Mouse (Mus musculus): ENCODE measurements at regions not wholly inside any gene's neighbourhood (a gene's known extent, or its start where the extent isn't known, plus 50 kb on each side); places are given as distances from the start of the nearest gene placed in this dataset.
A peak's percentile ranks its signal among the peaks of the same experiment; 100 is the strongest.
"Not testable (repeated sequence)": the region's sequence is repeated elsewhere in the genome, so short reads cannot be mapped to it uniquely, and the experiment has no call there.

DNA sequence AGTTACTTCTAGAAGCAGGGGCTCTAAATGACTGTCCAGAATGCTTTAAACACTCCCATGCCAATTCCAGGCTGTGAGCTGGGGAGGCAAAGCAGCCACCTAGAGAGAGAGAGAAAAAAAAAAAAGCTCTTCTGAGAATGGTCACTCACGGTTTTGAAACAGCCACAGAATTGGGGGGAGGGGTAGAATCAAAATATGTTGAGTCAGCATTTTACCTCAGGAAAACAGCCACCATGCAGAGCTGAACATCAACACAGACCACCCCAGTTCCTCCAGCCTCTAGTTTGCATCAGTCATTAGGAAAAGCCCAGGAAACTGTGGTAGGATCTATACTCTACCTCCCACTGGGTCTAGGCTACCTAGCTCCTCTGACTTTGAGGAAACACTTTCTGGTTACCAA lies 124.1 kb upstream of the Gm5150 start:
- DNase-seq (ENCODE audit: low spot score in 2 of 2) = no peak

DNA sequence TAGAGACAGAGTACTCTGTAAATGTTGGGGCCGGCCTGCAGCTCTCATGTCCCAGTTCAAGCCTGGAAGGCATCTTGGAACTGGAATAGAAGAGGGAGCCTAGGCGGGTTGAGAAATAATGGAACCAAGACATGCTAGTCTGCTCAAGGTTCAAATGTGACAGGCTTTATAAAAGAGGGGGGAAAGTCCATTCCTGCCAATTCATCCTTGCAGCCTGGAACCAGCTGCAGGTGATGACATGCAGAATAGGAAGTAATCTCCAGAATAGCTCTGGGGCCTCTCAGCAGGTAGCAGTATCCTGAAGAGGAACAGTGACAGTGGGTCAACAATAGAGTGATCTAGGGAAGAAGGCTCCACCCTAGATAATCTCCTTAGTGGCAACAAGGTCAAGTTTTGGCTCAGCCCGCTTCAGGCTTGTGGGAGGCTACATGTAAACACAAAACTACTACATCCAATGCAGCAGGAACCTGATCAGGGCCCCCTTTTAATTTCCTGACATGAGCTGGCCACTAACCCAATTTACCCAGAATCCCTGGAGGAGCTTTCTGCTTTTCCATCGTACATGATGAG lies 119.2 kb upstream of the Gm5150 start:
- peak in 1 of 2 experiments; percentile 13 for DNase-seq (ENCODE audit: low spot score in 2 of 2)

DNA sequence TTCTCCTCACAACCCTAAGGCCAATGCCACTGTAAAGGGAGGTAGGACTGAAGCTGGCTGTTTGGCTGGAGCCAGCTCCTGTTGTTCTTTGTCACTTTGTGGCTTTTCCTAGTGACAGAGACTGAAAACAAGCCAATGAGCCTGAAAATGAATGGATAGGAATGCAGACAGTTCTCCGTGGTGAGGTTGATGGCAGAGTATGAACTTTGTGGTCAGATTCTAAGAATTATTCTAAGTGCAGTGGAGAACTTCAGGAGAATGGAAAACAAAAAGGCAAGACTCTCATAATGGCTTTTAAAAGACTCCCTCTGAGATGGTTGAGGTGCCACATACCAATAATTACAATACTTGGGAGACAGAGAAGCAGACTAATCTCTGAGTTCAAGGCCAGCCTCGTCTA lies 109.7 kb upstream of the Gm5150 start:
- DNase-seq (ENCODE audit: low spot score in 2 of 2) = peak in 1 of 2 experiments; percentile 2

DNA sequence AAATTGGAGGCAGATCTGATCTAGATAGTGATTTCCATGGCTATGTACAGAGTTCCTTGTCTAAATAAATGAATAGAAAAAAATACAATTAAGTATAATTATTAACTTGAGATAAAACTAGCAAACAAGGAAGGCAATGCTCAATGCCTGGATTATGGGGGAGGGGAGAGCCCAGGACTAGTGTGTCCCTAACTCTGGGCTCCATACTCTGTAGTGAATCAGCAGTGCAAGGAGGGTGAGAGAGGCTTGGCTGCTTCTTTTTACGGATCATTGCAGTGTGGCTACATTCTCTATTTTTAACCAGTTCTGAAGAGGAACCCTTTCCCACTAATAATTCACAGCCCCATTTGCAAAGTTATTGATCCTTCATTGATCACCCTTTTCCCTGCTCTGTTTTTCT lies 101.3 kb upstream of the Gm5150 start:
- DNase-seq (ENCODE audit: low spot score in 2 of 2) = no peak

DNA sequence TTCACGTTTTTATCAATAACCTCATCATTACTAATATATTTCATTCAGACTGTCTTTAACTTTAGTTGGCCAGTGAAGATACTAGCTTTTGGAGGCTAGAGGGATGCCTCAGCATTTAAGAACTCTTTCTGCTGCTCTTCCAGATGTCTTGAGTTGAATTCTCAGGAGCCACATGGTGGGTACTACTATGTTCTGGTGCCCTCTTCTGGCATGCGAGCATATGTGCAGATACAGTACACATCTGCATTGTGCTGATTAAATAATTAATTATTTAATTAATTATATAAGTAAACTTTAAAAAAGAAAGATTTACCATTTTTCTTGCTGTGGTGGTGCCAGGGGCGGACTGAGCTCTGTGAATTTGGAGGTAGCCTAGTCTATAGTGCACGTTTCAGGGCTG lies 98.8 kb upstream of the Gm5150 start:
- DNase-seq (ENCODE audit: low spot score in 2 of 2) = no peak

DNA sequence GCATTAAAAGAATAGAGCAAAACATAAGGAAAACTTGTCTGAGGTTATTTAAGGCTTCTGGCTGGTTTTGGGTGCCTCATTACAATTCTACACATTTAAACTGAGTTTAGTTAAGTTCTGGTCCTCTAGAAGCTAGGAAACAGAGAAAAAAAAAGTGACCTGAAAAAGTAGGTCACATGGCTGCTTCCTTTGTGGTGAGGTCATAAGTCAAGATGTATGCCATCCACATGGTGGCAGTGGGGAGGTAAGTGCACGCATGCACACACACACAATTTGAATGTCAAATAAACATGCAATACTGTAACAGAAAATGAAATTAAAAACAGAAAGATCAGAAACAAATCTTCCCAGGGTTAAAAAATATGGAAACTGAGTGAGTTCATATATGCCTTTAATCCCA lies 96.9 kb upstream of the Gm5150 start:
- no peak for DNase-seq (ENCODE audit: low spot score in 2 of 2)

DNA sequence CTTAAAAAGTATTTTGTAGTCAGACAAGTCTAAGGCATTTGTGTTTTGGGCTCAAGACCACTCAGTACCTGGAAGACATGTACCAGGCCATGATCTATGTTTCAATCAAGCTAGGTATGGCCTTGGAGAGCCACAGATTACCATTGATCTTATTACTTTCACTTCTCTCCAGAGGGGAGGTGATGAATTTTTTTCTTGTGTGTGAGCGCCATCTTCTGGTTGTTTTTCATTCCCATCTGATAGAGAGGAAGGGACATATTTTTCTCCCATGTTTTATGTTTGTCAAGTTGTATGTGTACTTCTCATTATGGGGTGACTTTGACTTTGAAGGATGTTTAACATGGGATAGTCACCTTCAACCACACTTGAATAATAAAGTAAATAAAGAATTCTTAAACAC lies 80.3 kb upstream of the Gm5150 start:
- no peak for DNase-seq (ENCODE audit: low spot score in 2 of 2)

DNA sequence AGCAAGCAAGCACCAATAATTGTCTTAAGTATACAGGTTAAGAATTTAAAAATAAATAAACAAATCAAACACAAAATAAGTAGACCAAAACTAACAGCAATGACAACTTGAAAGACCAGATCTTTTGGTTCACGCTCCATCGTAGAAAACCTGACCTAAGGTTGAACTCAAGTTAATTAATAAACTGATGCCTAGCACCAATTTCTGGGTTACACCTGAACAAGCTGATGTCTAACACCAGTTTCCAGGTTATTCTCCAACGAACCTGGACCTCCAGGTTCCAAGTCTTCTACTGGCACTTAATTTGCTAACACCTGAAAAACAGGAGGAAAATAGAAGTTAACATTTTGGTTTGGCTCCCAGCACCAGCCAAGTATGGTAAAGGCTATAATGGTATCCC lies 79.1 kb upstream of the Gm5150 start:
- no peak for DNase-seq (ENCODE audit: low spot score in 2 of 2)

DNA sequence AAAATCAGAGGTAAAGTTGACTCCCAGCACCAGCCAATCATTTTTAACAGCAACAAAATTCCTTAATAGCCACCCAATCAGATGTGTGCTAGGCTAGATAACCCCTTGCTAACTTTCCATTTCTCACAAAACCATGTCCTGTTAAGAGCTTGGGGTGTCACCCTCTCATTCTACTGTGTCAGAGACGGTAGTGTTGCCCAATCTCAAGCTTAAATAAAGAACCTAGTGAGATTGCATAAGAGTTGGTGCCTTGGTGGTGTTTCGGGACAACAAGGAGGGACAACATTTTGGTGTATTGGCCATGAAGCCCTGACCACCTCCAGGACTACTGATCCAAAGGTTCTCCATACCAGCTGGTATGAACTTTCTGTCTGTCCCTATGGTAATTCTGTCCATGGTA lies 72.9 kb upstream of the Gm5150 start:
- no peak for DNase-seq (ENCODE audit: low spot score in 2 of 2)

DNA sequence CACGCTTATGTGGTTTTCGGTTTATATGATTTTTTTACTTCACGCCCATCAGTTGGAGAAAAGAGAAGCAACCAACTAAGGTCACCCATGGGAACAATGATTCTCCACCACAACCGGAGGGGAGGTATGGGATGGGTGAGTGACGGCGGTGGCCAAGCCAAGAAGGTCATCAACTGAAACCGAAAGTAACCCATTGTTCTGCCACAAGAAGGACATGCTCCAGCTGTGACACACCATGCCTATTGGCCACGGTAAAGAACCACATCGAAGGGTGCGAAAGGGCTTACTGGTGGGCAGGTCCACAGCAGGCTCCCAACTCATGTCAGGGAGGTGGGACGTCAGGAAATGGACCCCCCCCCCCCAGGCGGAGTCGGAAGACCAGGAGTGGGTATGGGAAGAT lies 65.7 kb upstream of the Gm5150 start:
- no peak for DNase-seq (ENCODE audit: low spot score in 2 of 2)

DNA sequence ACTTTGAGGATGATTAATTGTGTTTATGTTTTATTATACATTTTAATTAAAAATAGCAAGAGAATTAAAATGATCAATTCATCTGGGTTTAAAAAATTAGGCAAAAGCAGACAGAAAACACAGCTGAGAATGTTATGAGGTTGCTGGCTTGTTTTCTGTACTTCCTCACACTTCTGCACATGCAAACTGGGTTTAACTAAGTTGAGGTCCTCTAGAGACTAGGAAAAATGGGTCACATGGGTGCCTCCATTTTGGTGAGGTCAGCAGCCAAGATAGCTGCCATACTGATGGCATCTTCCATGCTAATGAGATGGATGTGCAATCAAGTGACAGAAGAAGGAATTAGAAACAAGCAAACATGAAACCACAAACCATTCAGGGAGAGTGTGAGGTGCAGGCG lies 64.7 kb upstream of the Gm5150 start:
- DNase-seq (ENCODE audit: low spot score in 2 of 2) = no peak

DNA sequence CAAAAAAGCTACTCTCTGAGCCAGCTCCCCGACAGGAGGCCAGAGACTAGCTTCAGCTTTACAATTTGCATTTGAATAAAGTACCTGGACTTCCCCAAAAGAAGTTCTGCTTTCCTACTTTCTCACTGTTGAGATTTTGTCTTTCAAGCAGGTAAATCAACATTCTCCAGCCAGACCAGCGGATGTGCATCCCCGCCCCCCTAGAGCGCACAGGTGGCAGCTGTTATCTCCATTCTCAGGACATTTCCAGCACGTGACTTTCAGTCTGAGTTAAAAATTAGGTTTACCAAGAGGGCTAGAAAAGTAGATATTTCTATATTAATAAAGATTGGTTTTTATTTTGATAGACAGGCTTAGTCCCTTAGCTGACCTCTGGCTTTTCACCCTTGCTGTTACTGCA lies 51.5 kb upstream of the Gm5150 start:
- not testable (repeated sequence) for DNase-seq (ENCODE audit: low spot score in 2 of 2)
